Mouse (Mus musculus): ENCODE measurements around the gene Kcnj5.

- no peak for TF ChIP-seq CTCF (IDR thresholded peaks at IDR 0.05; ENCODE audit: control insufficient read depth, insufficient read depth, insufficient replicate concordance, low read depth, low read length)
- TF ChIP-seq POLR2A (IDR thresholded peaks at IDR 0.05; ENCODE audit: control insufficient read depth, low read depth, low read length): no peak
Observed at GRCm38 (mm10) chr9:32360770-32361169, 16.6 kb upstream of the Kcnj5 start.
